Comparison of ENCODE assay signal across 8 mouse cellular contexts in the genomic region with DNA sequence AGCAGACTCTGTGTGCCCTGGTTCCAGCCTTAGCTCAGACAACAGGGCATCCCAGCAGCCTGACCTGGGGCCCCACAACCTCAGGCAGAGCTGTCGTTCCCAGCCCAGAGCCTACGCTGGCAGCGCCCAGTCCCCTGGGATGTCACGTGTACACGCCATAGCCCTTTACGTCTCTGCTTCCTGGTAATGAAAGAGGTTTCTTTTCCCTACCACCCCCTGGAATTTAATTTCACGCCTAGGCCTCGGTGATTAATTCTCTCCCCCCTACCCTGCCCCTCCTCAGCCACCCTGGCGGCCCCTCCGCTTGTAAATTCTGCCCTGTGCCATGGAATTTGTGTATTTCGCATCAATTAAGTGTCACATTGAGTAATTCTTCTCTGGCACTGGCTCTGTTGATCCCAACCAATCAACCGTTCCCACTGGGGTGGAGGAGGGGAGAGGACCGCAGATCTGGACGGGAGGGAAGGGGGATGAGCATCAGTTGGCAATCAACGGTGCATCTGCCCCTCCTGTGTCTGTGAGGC.
A peak's percentile ranks its signal among the peaks of the same experiment; 100 is the strongest.
DNase-seq lines count a peak whose midpoint lies in the region; ATAC-seq and TF ChIP-seq lines count a peak whose summit lies in the region.

No protein-coding gene starts in this region.

- H3K4me2 ChIP-seq in embryonic facial prominence, embryonic 15.5 days (replicated peaks): 0 out of 2 replicates have a peak overlapping the region, but pooled peaks have one; percentile 12
- no peak overlapping the region for H3K4me2 ChIP-seq in liver, embryonic 11.5 days

- no peak overlapping the region for H3K4me3 ChIP-seq in layer of hippocampus, adult 2 months
- no peak overlapping the region for H3K4me3 ChIP-seq in embryonic facial prominence, embryonic 15.5 days (replicated peaks)
- no peak overlapping the region for H3K4me3 ChIP-seq in limb, embryonic 10.5 days
- H3K4me3 ChIP-seq in olfactory bulb, adult 2 months (ENCODE audit: insufficient read depth, low read depth, low read length): no peak overlapping the region
- H3K4me3 ChIP-seq in liver, embryonic 11.5 days (ENCODE audit: low read depth, low read length): no peak overlapping the region

- no peak for TF ChIP-seq POLR2A in olfactory bulb, adult 2 months (IDR thresholded peaks at IDR 0.05; ENCODE audit: insufficient read depth, low read depth, low read length)

- no peaks in the 10 kb centered on the region for H3K9me3 ChIP-seq in embryonic facial prominence, embryonic 15.5 days (replicated peaks)
- H3K9me3 ChIP-seq in limb, embryonic 10.5 days (replicated peaks): no peaks in the 10 kb centered on the region
- no peaks in the 10 kb centered on the region for H3K9me3 ChIP-seq in liver, embryonic 11.5 days (ENCODE audit: control insufficient read depth, low read length)

- no peak overlapping the region for H3K9ac ChIP-seq in embryonic facial prominence, embryonic 15.5 days
- no peak overlapping the region for H3K9ac ChIP-seq in liver, embryonic 11.5 days (ENCODE audit: low read depth, low read length)

- peak overlapping the region; percentile 91 for H3K27ac ChIP-seq in layer of hippocampus, adult 2 months
- H3K27ac ChIP-seq in embryonic facial prominence, embryonic 15.5 days (replicated peaks): peak overlapping the region; percentile 71
- H3K27ac ChIP-seq in limb, embryonic 10.5 days: peak overlapping the region; percentile 44; the same call in 1 of the 2 replicates
- peak overlapping the region; percentile 29; the same call in 1 of the 2 replicates for H3K27ac ChIP-seq in olfactory bulb, adult 2 months (ENCODE audit: insufficient read depth, low read depth, low read length)
- H3K27ac ChIP-seq in liver, embryonic 11.5 days (ENCODE audit: low read depth, low read length): no peak overlapping the region

- no peaks in the 10 kb centered on the region for H3K36me3 ChIP-seq in embryonic facial prominence, embryonic 15.5 days
- no peaks in the 10 kb centered on the region for H3K36me3 ChIP-seq in limb, embryonic 10.5 days
- no peaks in the 10 kb centered on the region for H3K36me3 ChIP-seq in liver, embryonic 11.5 days (ENCODE audit: control insufficient read depth, insufficient read depth, low read length)

- TF ChIP-seq CTCF in layer of hippocampus, adult 2 months (conservative IDR thresholded peaks at IDR 0.05): no peak
- TF ChIP-seq CTCF in olfactory bulb, adult 2 months (IDR thresholded peaks at IDR 0.05; ENCODE audit: insufficient read depth, low read depth, low read length): no peak

- ATAC-seq in embryonic facial prominence, embryonic 15.5 days (ENCODE audit: insufficient number of reproducible peaks, low FRiP score, low TSS enrichment, low read depth): no peak
- ATAC-seq in liver, embryonic 11.5 days (replicated peaks; ENCODE audit: low FRiP score): no peak

- peak; percentile 49 to 66 for DNase-seq in layer of hippocampus, adult 2 months (ENCODE audit: low spot score in 2 of 2)
- DNase-seq in layer of hippocampus, postnatal 25 days (ENCODE audit: extremely low spot score in 1 of 2, low spot score in 1 of 2): no peak
- DNase-seq in limb, embryonic 10.5 days (ENCODE audit: low spot score): no peak
- DNase-seq in urinary bladder, adult 2 months (ENCODE audit: low spot score): no peak
- no peak for DNase-seq in gastrocnemius, adult 8-10 months (ENCODE audit: low spot score in 2 of 2)
- DNase-seq in liver, embryonic 11.5 days (ENCODE audit: low spot score): no peak

- no peaks in the 10 kb centered on the region for H3K27me3 ChIP-seq in embryonic facial prominence, embryonic 15.5 days
- H3K27me3 ChIP-seq in limb, embryonic 10.5 days (ENCODE audit: low read depth, poor library complexity, severe bottlenecking): no peaks in the 10 kb centered on the region
- no peaks in the 10 kb centered on the region; the same call in 1 of the 2 replicates for H3K27me3 ChIP-seq in liver, embryonic 11.5 days (replicated peaks; ENCODE audit: control insufficient read depth, insufficient read depth, low read length)

- H3K4me1 ChIP-seq in embryonic facial prominence, embryonic 15.5 days: peaks cover 21% of the 10 kb centered on the region
- H3K4me1 ChIP-seq in limb, embryonic 10.5 days: peaks cover 23% of the 10 kb centered on the region
- H3K4me1 ChIP-seq in olfactory bulb, adult 2 months (ENCODE audit: control insufficient read depth, insufficient read depth, low read length): peaks cover 42% of the 10 kb centered on the region
- H3K4me1 ChIP-seq in liver, embryonic 11.5 days (replicated peaks; ENCODE audit: control insufficient read depth, insufficient read depth, low read length): no peaks in the 10 kb centered on the region

- 27% methylated on average over 15 of the region's 15 CpGs for WGBS in embryonic facial prominence, embryonic 15.5 days
- WGBS in limb, embryonic 10.5 days: 63% methylated on average over 15 of the region's 15 CpGs
- 33% methylated on average over 15 of the region's 15 CpGs for WGBS in olfactory bulb, adult 2 months
- 68% methylated on average over 15 of the region's 15 CpGs for WGBS in liver, embryonic 11.5 days

Comparison
In these comparisons a context has a peak if more than half of its experiments do, and no peak if none do; other contexts are left out.
1. DNase-seq: peak in layer of hippocampus, adult 2 months (2 of 2); none in layer of hippocampus, postnatal 25 days (0 of 2), limb, embryonic 10.5 days (single experiment), urinary bladder, adult 2 months (single experiment), gastrocnemius, adult 8-10 months (0 of 2) and liver, embryonic 11.5 days (single experiment).